Mouse (Mus musculus) spleen, adult 2 months (tissue): ENCODE results near the gene Slc24a4.

Experiments used
- CTCF ChIP-seq: fragments of 200-500 bp; IDR thresholded peaks from 2 replicates; pipeline ENCODE4 v1.5.1; 2011; ENCODE audit warnings: mild to moderate bottlenecking, inconsistent platforms; ENCODE audit not compliant: insufficient read depth, insufficient read length, insufficient replicate concordance; ENCODE audit errors: extremely low read depth
- POLR2A ChIP-seq: fragments of 200-500 bp; IDR thresholded peaks from 2 replicates; pipeline ENCODE4 v1.6.1; 2011; ENCODE audit warnings: low read depth, low read length, inconsistent platforms

DNA sequence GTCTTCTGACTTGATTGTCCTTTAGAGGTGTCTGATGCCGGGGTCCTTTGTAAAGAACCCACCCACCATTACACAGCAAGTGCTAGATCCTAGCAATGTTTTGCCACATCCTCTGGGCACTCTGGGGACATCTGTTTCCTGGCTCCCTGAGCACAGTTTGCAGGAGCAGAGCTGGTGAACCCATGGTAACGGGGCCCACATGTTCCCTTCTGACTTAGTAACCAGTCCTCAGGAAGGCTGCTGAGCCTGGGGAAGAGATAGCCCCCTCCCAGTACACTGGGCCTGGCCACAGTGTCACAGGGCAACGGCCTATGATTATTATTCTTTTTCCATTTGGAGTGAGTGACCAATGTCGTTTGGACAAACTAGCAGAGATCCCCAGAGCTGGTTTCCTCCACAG lies 19.1 kb downstream of the Slc24a4 start:
- TF ChIP-seq CTCF (no peak), POLR2A (no peak)
